Mouse (Mus musculus): ENCODE measurements around the gene Olfr30. TPM values are rescaled to one million over a fixed set of nuclear protein-coding genes. Genes with fewer than 3 reads are reported as not detected.
"Not testable (repeated sequence)": the region's sequence is repeated elsewhere in the genome, so short reads cannot be mapped to it uniquely, and the experiment has no call there.

The Olfr30 gene
- not detected in 2 replicates for polyA plus RNA-seq (2016; fragmentation: Nextera tagmentation; extraction: Ambion mirVana)

DNA sequence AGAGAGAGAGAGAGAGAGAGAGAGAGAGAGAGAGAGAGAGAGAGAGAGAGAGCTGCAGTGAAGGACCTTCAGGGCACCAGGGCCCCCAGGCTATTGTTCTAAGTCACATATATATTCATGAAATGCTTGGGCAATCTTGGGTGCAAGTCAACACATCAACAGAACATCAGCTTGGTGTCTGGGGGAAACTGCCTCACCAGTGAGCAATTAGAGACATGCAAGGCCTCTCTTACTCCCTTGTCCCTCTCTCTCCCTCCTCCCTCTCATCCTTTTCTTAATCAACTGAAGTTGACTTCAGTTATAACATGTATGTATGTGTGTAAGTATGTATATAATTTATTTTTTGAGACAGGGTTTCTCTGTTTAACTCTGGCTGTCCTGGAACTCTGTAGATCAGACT lies at the start of gene Olfr30:
TSS of gene Olfr30 (minus strand) at position 101 of the 400 bp plus-strand sequence.
- Histone ChIP-seq H3K9me3 (no peaks in the 10 kb centered on the region), H3K4me1 (no peaks in the 10 kb centered on the region), H3K9ac (no peak within 1 kb of the TSS), H3K27me3 (no peaks in the 10 kb centered on the region), H3K36me3 (replicated peaks) (no peaks in the 10 kb centered on the region), H3K27ac (no peak within 1 kb of the TSS), H3K4me2 (no peak within 1 kb of the TSS), H3K4me3 (replicated peaks) (no peak within 1 kb of the TSS)
- no peak for ATAC-seq (ENCODE audit: low FRiP score)

DNA sequence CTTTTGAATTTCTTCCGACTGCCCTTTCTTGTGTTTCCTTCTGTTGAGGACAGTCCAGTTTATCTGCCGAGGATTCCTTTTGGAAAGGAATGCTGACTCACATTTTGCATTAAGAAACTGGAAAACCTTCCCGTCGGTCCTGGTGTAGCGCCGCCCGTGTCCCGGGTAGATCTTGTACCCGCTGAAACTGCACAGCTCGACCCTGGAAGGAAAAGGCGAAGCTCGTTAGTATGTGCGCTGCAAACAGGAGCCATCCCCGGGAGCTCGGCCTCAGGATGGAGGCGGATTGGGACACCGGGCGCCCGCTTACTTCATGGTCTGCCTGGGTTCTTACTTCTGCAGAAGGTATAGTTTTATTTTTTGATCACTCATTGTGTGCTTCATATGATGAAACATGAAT lies 47.0 kb upstream of the Olfr30 start:
- H3K4me1 ChIP-seq; ATAC-seq (ENCODE audit: low FRiP score); H3K4me2 ChIP-seq; H3K27ac ChIP-seq; H3K9ac ChIP-seq; H3K27me3 ChIP-seq; H3K4me3 ChIP-seq (replicated peaks); H3K9me3 ChIP-seq; H3K36me3 ChIP-seq (replicated peaks): not testable (repeated sequence)
- WGBS = 89% methylated on average over 19 of the region's 19 CpGs

DNA sequence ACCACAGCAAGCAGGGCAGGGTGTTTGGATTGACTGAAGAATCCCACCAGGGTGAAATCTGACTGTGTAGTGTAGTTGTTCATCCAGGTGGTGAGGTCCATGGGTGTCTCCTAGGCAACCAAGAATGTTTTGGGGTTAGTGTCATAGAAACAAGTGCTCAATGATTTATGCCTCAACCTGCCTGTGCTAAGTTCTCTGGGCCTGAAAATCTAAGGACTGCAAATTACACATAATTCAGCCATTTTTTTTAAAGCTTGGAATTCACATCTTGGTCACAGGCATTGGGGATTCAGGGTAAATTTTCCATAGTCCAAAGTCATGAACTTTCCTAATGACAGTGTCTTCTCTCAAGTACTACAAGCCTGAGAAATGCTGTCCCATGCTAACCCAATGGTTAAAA lies 40.4 kb upstream of the Olfr30 start, which contains the start of gene Olfr331:
TSS of gene Olfr331 (minus strand) at position 101 of the 400 bp plus-strand sequence.
- H3K9ac ChIP-seq; H3K4me1 ChIP-seq; H3K9me3 ChIP-seq; H3K4me3 ChIP-seq (replicated peaks); H3K27ac ChIP-seq; H3K27me3 ChIP-seq; H3K36me3 ChIP-seq (replicated peaks); ATAC-seq (ENCODE audit: low FRiP score); H3K4me2 ChIP-seq: not testable (repeated sequence)

DNA sequence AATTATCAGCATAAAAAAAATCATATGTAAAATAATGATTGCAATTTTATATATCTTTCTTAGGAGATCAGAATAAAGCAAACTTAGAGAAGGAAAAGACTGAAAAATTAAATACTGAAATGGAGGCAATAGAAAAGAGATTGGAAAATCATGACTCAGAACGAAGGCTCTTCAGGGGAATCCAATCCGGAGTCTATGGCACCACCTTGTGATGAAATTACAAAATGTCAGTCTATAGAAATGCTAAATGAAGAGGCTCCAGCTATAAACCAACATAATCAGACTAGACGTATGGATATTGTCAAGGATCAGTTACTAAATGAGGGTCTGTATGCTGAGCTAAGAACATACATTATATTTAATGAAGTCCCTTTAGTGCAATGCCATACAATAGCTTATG lies 37.2 kb upstream of the Olfr30 start:
- no peak overlapping the region for H3K27ac ChIP-seq
- no peak overlapping the region for H3K4me2 ChIP-seq
- H3K9me3 ChIP-seq = no peaks in the 10 kb centered on the region
- no peak overlapping the region for H3K9ac ChIP-seq
- no peaks in the 10 kb centered on the region for H3K4me1 ChIP-seq
- 63% methylated on average over 3 of the region's 3 CpGs for whole genome bisulfite sequencing
- no peak for ATAC-seq (ENCODE audit: low FRiP score)
- no peak overlapping the region for H3K4me3 ChIP-seq (replicated peaks)
- no peaks in the 10 kb centered on the region for H3K36me3 ChIP-seq (replicated peaks)
- H3K27me3 ChIP-seq = no peaks in the 10 kb centered on the region

DNA sequence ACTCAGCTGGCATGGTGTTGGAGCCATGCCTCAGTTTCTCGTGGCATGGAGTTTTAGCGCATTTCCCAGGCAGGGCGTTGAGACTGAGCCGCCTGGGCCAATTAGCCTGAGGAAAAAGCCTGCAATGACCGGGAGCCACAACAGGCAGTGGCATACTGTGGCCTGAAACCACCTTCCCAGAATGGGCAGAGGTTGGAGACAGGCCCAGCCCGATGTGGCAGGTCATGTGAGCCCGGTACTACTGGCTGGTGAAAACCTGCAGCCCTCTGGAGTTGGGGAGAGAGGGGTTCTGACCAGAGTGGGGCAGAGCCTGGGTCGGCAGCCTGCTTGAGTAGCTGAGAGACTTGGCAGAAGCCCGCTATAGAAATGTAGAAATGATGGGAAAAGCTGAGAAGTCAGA lies 36.7 kb upstream of the Olfr30 start:
- Histone ChIP-seq H3K4me3 (replicated peaks) (no peak overlapping the region), H3K9me3 (no peaks in the 10 kb centered on the region), H3K4me1 (no peaks in the 10 kb centered on the region), H3K4me2 (no peak overlapping the region), H3K27me3 (no peaks in the 10 kb centered on the region), H3K9ac (no peak overlapping the region), H3K36me3 (replicated peaks) (no peaks in the 10 kb centered on the region), H3K27ac (no peak overlapping the region)
- no peak for ATAC-seq (ENCODE audit: low FRiP score)
- 84% methylated on average over 9 of the region's 9 CpGs for WGBS

DNA sequence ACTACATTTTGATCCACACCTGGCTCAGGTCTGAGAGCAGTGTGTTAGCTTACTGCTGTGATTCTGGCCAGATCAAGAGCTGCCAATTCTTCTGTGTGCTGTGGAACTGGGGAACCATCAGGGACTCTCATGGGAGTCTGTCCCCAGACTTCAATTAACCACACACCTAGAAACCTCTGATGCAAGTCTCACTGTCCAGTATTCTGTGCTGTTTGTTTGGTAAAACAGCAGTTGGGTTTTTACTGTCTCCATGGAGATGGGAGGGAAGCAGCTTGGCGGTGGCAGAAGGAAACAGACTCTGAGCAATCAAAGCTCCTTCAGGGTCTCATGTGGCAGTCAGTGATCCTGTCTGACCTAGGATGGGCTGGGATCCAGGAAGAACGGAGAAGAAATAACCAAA lies 30.4 kb upstream of the Olfr30 start, which contains the start of gene Olfr332:
TSS of gene Olfr332 (minus strand) at position 101 of the 400 bp plus-strand sequence.
- Histone ChIP-seq H3K27me3 (no peaks in the 10 kb centered on the region), H3K9me3 (no peaks in the 10 kb centered on the region), H3K36me3 (replicated peaks) (no peaks in the 10 kb centered on the region), H3K4me3 (replicated peaks) (no peak within 1 kb of the TSS), H3K9ac (no peak within 1 kb of the TSS), H3K27ac (no peak within 1 kb of the TSS), H3K4me1 (no peaks in the 10 kb centered on the region), H3K4me2 (no peak within 1 kb of the TSS)
- ATAC-seq (ENCODE audit: low FRiP score) = no peak
- WGBS = 87% methylated on average over 2 of the region's 2 CpGs

DNA sequence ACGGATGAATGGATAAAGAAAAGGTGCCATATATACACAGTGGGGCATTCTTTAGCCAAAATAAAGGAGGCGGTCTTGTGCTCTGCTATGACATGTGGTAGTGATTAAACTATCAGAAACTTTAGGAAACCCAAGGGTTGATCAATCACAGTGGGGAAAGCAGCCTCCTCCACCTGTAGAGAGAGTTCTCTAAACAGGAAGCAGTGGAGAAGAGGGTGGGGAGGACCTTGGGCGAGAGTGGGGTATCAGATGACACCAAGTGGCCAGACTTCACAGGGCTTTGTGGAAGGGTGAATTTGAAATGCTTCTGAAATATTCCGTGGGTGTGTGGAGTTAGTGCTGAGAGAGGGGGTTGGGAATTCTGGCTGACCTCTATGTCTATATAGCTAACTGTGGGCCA lies 8.5 kb downstream of the Olfr30 start:
- H3K4me3 ChIP-seq (replicated peaks) = no peak overlapping the region
- ATAC-seq (ENCODE audit: low FRiP score) = no peak
- no peak overlapping the region for H3K27ac ChIP-seq
- H3K4me2 ChIP-seq = no peak overlapping the region
- no peaks in the 10 kb centered on the region for H3K9me3 ChIP-seq
- H3K9ac ChIP-seq = no peak overlapping the region
- no peaks in the 10 kb centered on the region; the same call in 1 of the 2 replicates for H3K27me3 ChIP-seq
- no peaks in the 10 kb centered on the region for H3K36me3 ChIP-seq (replicated peaks)
- no peaks in the 10 kb centered on the region for H3K4me1 ChIP-seq
- 63% methylated on average over 4 of the region's 4 CpGs for WGBS

DNA sequence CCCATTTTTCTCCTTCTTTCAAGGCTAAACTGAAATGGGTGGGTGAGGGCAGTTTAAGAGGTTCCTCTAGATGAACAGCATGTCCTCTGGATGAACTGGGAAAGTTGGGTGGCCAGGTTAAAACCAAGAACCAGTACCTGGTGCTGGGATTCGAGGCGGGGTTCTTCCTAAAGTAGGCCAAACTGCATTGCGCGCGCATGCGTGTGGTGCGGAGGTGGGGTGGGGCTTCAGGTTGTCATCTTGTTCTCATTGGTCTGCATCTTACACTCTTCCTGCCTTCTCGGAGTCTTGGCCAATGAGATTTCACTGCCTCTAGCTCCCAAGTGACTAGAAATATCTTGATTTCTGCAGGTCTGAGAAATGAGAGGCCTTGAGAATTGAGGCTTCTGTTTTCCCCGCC lies 9.3 kb downstream of the Olfr30 start, which contains the start of gene Lypd9:
TSS of gene Lypd9 (minus strand) at position 165 of the 400 bp plus-strand sequence.
- WGBS = 96% methylated on average over 9 of the region's 9 CpGs
- H3K9me3 ChIP-seq = no peaks in the 10 kb centered on the region
- no peak within 1 kb of the TSS for H3K4me3 ChIP-seq (replicated peaks)
- no peak within 1 kb of the TSS for H3K27ac ChIP-seq
- no peaks in the 10 kb centered on the region; the same call in 1 of the 2 replicates for H3K27me3 ChIP-seq
- no peak for ATAC-seq (ENCODE audit: low FRiP score)
- H3K9ac ChIP-seq = no peak within 1 kb of the TSS
- H3K4me2 ChIP-seq = no peak within 1 kb of the TSS
- H3K4me1 ChIP-seq = no peaks in the 10 kb centered on the region
- H3K36me3 ChIP-seq (replicated peaks) = no peaks in the 10 kb centered on the region

DNA sequence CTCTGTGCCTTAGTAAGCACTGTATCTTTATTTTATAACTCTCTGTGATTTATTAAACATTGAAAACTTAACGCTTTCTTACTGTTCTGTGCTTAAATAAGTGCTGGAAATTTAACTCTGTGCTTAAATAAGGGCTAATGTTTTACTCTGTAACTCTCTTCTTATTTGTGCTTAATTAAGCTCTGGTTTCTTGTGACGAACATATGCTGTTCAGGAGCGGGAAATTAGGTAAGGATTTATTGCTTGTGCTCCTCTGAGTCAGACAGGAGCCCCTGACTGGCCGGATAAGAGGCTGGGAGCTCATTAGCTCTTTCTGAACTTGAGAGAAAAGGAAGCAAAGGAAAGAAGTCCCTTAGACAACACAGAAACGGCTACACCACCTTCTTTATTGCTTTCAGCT lies 24.2 kb downstream of the Olfr30 start:
- no peak overlapping the region for H3K4me3 ChIP-seq (replicated peaks)

DNA sequence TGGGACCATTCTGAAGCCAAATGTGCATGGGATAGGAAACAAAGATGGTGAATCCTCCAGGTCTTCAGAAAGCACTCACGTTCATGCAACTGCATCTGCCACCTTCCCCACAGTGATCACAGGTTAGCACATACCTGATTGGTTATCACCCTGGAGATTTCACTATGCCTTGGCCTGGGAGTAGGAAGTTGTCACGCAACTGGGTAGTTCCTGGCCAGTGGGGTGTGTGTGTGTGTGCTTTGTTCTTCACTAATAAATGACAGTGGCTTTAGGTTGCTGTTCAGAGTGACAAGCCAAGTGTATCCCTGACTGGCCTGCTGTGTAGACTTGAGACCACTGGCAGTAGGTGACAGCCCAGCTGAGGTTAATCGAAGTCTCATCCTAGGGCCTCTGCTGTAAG lies 29.8 kb downstream of the Olfr30 start, which contains the start of gene Gm12253:
TSS of gene Gm12253 (plus strand) at position 301 of the 400 bp plus-strand sequence.
- no peak within 1 kb of the TSS for H3K27ac ChIP-seq
- no peak within 1 kb of the TSS for H3K4me2 ChIP-seq
- 89% methylated on average over 3 of the region's 3 CpGs for WGBS
- no peak within 1 kb of the TSS for H3K9ac ChIP-seq
- no peak within 1 kb of the TSS for H3K4me3 ChIP-seq (replicated peaks)
- no peaks in the 10 kb centered on the region for H3K4me1 ChIP-seq
- no peaks in the 10 kb centered on the region for H3K36me3 ChIP-seq (replicated peaks)
- no peaks in the 10 kb centered on the region for H3K9me3 ChIP-seq
- ATAC-seq (ENCODE audit: low FRiP score) = no peak
- H3K27me3 ChIP-seq = no peaks in the 10 kb centered on the region

More for the DNA sequence above, 24.2 kb downstream of the Olfr30 start:
- Histone ChIP-seq H3K9ac (no peak overlapping the region), H3K4me1 (no peaks in the 10 kb centered on the region), H3K4me2 (no peak overlapping the region), H3K27me3 (no peaks in the 10 kb centered on the region), H3K9me3 (no peaks in the 10 kb centered on the region), H3K27ac (no peak overlapping the region), H3K36me3 (replicated peaks) (no peaks in the 10 kb centered on the region)
- 38% methylated on average over 5 of the region's 5 CpGs for WGBS
- ATAC-seq (ENCODE audit: low FRiP score) = no peak

DNA sequence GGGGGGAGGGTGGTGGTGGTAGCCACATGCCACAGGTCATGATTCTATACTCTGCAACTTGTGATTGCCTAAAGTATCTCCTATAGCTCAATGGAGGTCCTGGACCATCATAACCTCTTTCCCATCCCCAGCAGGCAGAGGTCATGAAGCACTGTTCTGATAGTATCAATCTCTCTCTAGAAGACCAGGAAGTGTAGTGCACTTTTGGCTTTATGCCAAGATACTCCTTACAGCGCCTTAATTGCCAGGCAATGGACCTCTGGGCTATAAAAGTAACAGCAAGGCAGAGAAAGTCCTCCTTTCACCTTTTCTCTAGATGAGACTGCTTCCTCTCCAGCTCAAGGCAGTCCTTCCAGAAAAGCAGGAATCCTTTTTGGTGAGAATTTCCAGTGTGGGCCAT lies 41.3 kb downstream of the Olfr30 start, which contains the start of gene 1810065E05Rik:
TSS of gene 1810065E05Rik (plus strand) at position 297 of the 400 bp plus-strand sequence.
- no peaks in the 10 kb centered on the region for H3K9me3 ChIP-seq
- H3K27ac ChIP-seq = no peak within 1 kb of the TSS
- no peaks in the 10 kb centered on the region for H3K4me1 ChIP-seq
- no peak for ATAC-seq (ENCODE audit: low FRiP score)
- 77% methylated on average over 1 of the region's 1 CpGs for WGBS
- no peaks in the 10 kb centered on the region for H3K27me3 ChIP-seq
- H3K4me2 ChIP-seq = no peak within 1 kb of the TSS
- no peaks in the 10 kb centered on the region for H3K36me3 ChIP-seq (replicated peaks)
- H3K4me3 ChIP-seq (replicated peaks) = no peak within 1 kb of the TSS
- no peak within 1 kb of the TSS for H3K9ac ChIP-seq

DNA sequence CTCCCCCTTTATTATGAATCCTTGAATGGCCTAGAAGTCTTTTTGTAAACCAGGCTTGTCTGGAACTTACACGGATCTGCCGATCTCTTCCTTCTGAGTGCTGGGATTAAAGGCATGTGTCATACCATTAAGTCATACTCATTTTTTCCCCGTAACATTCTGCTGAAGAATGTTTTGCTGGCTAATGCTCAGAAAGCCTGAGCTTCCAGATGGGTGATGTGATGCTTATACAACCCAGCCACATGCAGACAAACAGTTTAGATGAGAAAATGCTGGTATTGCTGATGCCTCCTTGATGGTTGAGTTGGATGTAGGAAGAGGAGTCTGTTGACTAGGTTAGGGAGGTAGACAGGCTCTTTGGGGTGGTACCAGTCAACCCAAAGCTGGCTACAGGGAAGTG lies 43.7 kb downstream of the Olfr30 start:
- no peak overlapping the region for H3K4me2 ChIP-seq
- H3K27ac ChIP-seq = no peak overlapping the region
- H3K36me3 ChIP-seq (replicated peaks) = no peaks in the 10 kb centered on the region
- H3K4me3 ChIP-seq (replicated peaks) = no peak overlapping the region
- no peaks in the 10 kb centered on the region for H3K27me3 ChIP-seq
- ATAC-seq (ENCODE audit: low FRiP score) = no peak
- no peaks in the 10 kb centered on the region for H3K9me3 ChIP-seq
- 80% methylated on average over 3 of the region's 3 CpGs for WGBS
- no peak overlapping the region for H3K9ac ChIP-seq
- H3K4me1 ChIP-seq = no peaks in the 10 kb centered on the region

DNA sequence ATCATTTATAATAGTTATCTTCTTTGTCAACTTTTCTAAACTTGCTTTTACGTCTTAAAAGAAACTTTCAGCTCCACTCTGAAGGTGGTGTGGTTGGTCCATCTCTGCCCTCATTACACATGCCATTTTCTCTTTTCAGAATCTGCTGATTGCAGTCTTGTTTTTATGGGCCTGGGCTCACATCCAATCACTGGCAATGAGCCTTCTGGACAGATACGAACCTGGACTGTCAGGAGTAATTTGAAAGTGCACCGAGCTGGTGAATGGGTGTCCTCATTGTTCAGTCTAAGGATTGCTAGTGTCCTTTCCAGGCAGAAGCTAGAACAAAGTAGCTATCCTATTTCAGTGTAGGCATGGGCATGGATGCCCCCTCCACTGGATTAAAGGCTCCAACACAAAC lies 54.0 kb downstream of the Olfr30 start:
- Histone ChIP-seq H3K4me1 (no peaks in the 10 kb centered on the region), H3K9ac (no peak overlapping the region), H3K27ac (no peak overlapping the region), H3K4me2 (no peak overlapping the region), H3K27me3 (no peaks in the 10 kb centered on the region), H3K9me3 (no peaks in the 10 kb centered on the region), H3K36me3 (replicated peaks) (no peaks in the 10 kb centered on the region), H3K4me3 (replicated peaks) (no peak overlapping the region)
- ATAC-seq (ENCODE audit: low FRiP score) = no peak
- WGBS = 76% methylated on average over 3 of the region's 3 CpGs
